Mouse (Mus musculus) lung, adult 10 weeks (tissue): Measurements from ENCODE around the gene Btbd35f27. TPM values are rescaled to one million over a fixed set of nuclear protein-coding genes. Genes with fewer than 3 reads are reported as not detected.

Experiments
- polyA plus RNA-seq: library from polyadenylated mRNA; stranded (reverse); fragments of 350-450 nt; fragmentation: Illumina TruSeq; extraction: RNeasy Lipid Tissue Mini Kit (QIAGEN cat#74804); gene quantifications from one replicate; pipeline ENCODE4 v1.2.3, GENCODE M21; 2014; ENCODE audit warnings: low read depth, low replicate concordance; ENCODE audit not compliant: insufficient read depth

Gene Btbd35f27
- not detected for polyA plus RNA-seq

DNA sequence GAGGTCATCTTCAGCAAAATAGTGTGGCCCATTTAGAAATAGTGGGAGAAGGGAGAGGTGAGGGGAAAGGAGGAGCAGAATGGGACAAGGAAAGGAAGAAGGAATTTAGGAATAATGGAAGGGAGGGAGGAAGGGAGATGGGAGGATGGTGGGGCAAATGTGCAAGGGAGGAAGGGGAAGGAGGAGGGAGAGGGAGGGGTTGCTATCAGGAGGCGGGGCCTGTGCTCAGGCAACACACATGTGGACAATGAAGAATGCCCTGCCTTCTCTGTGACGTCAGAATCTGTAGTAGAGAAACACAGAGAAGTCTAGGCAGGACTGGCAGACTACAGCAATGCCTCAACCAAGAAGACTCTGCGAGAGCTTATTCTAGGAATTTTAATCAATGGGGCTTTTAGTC, at the start of gene Btbd35f27:
Btbd35f27 (plus strand) TSS at position 301 of the 400 bp plus-strand sequence.

Other genes starting within 250 kb of the Btbd35f27 start
- not detected for gene Btbd35f4, start 151.6 kb upstream of the Btbd35f27 start, polyA plus RNA-seq